Mouse (Mus musculus) retina, adult 2 months (tissue): ENCODE measurements around the gene Cyth3.
A peak's percentile ranks its signal among the peaks of the same experiment; 100 is the strongest.

Source experiments
- DNase-seq: peaks from one replicate; pipeline ENCODE4 v3.0.0-alpha.2; 2012; ENCODE audit warnings: low read depth, low spot score

The Cyth3 gene

DNA sequence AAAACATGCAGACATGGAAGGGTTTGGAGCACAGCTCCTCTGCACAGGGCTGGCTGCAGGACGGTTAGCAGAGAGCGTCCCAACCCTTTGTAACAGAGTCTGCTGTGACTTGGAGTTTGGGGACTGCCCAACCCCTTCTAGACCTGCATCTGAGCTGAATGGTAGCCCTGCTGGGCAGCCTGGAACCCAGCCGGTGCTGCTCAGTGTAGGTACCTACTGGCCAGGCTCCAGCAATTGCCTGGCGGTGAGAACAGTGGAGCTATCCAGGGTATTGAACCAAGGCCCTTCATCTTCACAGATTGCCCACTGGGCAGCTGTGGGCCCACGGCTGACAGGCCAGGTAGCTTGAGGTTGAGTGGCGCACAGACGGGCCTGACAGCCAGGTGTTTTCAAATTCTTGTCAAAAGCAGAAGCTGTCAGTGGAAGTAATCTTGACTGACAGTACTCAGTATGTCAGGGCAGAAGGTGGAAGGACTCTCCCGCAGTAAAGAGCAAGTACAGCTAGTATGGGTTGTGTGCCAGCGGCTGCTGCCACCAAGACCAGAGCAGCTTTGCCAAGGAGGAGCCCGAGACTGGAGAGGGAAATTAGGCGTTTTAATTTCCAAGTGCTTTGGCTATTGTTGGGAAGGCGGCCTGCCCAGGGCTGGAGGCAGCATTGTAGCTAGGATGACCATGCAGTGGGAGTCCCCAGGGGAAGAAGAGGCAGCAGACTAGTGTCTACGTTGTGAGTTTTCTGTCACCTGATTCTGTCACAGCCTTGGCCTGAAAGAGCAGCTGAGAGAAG, 82.8 kb downstream of the Cyth3 start:
- DNase-seq = no peak

DNA sequence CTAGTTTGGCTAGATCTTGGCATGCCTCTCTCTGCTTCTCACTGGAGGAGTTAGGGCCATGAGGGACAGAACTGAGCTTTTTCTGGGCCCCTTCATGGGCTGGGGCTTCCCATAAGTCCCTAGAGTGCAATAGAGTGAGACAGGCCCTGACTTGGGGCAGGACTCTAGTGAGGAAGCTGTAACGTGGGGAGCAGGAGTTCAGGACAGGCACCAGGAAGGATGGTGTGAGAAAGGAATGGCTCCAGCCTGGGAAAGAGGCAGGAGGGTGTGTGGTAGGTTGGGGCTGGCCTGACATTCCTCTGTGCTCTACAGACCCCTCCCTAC, 83.4 kb downstream of the Cyth3 start:
- DNase-seq = no peak

DNA sequence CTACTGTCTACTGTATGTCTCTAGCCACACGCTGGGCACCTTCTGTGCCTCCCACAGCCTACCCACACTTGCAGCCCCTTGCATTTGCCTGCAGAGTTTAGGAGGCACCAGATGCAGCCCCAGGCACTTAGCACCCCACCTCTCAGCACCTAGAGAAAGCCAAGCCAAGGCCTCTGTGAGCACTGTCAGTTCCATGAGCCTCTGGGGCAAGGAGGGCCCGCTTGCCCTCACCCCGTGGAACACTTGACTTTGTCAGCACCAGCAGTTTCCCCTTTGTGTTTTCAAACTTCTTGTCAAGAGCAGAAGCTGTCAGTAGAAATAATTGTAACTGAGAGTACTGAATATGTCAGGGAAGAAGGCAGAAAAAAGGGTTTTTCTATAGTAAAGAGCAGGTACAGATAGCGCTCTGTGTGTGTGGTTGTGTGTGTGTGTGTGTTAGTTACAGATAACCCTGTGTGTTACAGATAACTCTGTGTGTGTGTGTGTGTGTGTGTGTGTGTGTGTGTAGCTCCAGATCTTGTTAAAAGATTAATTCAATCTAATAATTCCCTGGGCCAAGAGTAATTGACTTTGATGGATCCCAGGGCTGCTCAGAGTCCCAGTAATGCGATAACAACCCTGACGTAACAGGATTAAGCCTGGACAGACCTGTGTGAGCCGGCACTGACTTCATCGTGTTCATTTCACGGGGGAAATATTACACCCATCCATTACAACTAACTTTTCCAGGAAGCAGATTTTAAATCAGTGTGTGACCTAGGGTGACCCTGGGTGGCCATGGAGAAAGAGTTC, 84.0 kb downstream of the Cyth3 start:
- DNase-seq = peak; percentile 83

DNA sequence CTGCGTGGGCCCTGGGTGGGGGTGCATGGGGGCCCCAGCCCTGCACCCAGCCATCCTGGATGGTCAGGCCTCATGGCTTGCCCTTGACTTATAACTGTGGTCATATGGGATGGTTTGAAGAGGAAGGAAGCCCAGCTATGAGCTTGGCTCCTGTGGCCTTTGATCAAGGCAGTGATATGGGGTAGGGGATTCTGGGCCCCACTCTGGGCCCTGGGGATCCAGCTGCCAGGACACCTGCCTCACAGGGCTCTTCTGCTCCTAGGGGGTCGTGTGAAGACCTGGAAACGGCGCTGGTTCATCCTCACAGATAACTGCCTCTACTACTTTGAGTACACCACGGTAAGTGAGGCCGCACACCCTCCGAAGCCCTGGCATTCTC, 84.6 kb downstream of the Cyth3 start:
- no peak for DNase-seq

- peak; percentile 41 for DNase-seq
These were observed 89.1 kb downstream of the Cyth3 start for GRCm38 (mm10) chr5:143711326-143711725.

GRCm38 (mm10) chr5:143712011-143712800, 90.0 kb downstream of the Cyth3 start:
- DNase-seq = no peak

DNA sequence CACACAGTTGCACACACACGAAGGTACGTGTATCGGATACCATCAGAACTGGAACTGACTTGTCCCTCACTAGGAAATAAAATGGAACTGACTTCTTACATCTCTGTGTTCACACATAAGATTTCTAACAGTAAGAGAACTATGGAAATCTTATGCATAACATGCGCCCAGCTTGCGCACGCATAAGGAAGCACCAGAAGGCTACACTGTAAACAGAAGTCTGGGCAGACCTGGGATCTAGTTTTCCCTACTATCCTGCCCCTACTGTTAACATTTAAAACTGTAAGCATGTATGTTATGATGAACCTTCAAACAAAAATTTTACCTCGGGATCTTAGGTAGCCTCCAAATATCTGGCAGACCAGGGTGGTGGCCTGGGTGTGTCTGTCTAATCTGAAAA, 99.7 kb downstream of the Cyth3 start:
- no peak for DNase-seq

GRCm38 (mm10) chr5:143730915-143731314, 108.7 kb downstream of the Cyth3 start:
- no peak for DNase-seq

- no peak for DNase-seq
These were observed 109.4 kb downstream of the Cyth3 start for GRCm38 (mm10) chr5:143731483-143732112.

- peak; percentile 89 for DNase-seq
These were observed 110.1 kb downstream of the Cyth3 start, which contains the start of gene Usp42 for GRCm38 (mm10) chr5:143732180-143732891. TSS of gene Usp42 (minus strand) at chr5:143732280.

DNA sequence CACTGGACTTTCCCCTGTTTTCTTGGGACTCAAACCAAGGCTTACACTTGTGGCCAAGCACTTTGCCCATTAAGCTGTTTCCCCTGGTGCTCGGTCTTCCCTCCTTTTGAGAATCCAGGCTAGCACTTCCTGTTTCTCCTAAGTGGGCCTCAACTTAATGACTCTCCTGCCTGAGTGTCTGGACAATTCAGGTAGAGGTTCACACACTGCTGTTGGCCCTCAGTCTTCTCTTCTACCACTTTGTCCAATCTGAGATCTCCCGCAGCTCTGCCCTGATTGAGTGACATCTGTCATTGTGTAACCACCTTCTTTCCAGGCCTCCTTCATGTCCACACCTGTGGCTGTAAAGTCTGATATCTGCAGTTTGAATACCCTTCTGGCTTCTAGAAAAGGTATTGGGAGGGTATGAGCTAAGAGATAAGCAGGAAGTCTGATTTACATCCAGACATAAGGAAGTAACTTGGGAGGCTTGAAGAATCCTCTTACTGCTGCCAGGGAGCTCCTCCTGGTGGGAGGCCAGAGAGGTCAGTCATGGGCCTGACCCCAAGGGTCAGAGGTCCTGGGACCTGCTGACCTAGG, 127.5 kb downstream of the Cyth3 start:
- no peak for DNase-seq

DNA sequence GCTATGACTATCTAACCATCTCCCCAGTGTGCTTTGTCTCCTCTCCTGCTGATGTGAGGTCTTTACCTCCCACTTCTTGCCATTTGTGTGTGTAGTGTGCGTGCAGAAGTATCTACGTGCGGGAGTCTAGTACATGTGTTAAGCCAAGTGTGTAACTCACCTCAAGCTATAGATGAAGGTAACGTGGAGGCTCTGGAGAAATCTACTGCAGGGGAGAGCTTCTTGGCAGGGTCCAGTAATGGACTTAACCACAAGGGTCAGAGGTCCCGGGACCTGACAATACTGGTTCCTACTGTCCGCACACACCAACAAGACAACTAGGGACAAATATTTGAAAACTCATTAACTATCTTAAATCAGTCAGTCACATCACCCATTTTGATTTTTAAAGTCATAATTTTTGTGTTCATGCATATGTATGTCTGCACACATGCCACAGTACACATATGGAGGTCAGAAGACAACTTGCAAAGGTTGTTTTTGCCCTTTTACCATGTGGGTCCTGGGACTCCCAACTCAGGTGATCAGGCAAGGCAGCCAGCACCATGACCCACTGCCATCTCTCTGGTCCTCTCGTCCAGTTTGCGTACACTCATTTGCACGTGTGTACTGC, 133.4 kb downstream of the Cyth3 start:
- DNase-seq = no peak

DNA sequence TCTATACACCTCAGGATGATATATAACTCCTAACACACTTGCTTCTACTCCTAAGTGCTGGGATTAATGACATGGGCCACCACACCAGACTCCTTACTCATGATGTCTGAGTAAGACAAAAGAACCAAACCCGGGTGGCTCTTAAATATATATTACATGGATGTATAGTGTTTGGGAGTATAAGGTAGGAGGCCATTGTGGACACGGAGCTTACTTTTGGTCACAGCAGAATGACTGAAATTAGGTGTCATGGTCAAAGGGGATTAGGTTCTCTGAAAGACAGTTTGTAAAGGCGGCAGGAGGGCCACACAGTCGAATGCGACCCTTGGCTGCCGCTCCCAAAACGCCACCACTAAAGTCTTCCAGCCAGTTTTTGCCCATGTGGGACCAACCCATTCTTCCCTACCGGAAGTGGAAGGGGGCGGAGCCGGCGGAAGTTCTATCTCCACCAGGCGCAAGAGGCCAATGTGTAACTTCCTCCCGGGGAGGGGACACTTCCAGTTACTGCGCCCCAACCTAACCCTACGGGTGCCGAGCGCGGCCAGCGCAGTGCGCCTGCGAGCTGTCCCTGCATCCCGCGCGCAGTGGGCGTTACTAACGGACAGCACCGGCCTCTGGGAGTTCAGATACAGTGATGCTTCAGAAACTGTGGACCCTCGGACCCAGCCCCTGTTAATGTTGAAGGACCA, 135.7 kb downstream of the Cyth3 start:
- DNase-seq = peak; percentile 52

- no peak for DNase-seq
These were observed 137.3 kb downstream of the Cyth3 start for GRCm38 (mm10) chr5:143759554-143759953.
